Mouse (Mus musculus) liver, embryonic 18 days (tissue): ENCODE data around the gene Gm867. TPM values are rescaled to one million over a fixed set of nuclear protein-coding genes. Genes with fewer than 3 reads are reported as not detected.

Experiments used
- polyA plus RNA-seq: library from polyadenylated mRNA; depleted of rRNA; stranded (reverse); fragments of >200 nt; gene quantifications from 2 replicates; pipeline ENCODE4 v1.2.3, GENCODE M21; 2012; rRNA removed

Gene Gm867
- polyA plus RNA-seq = 13.6 and 15.6 TPM in 2 replicates

GRCm38 (mm10) chr10:75940520-75940919 is at the start of gene Gm867:
TSS of gene Gm867 (minus strand) at chr10:75940672.

GRCm38 (mm10) chr10:75954381-75954811 is 13.9 kb upstream of the Gm867 start, which contains the start of gene Gm5134:
TSS of gene Gm5134 (plus strand) at chr10:75954514.

GRCm38 (mm10) chr10:75942736-75943477 is 2.4 kb upstream of the Gm867 start, which contains the start of gene Vpreb3:
TSS of gene Vpreb3 (plus strand) at chr10:75943057.

GRCm38 (mm10) chr10:75935680-75936541 is 4.6 kb downstream of the Gm867 start, which contains the start of gene Mmp11:
TSS of gene Mmp11 (minus strand) at chr10:75936496.

GRCm38 (mm10) chr10:75932891-75933290 is 7.6 kb downstream of the Gm867 start, which contains the start of gene Chchd10:
TSS of gene Chchd10 (plus strand) at chr10:75933130.

GRCm38 (mm10) chr10:75921026-75921725 is 19.3 kb downstream of the Gm867 start, which contains the start of gene Smarcb1:
TSS of gene Smarcb1 (minus strand) at chr10:75921617.

GRCm38 (mm10) chr10:75893089-75893750 is 47.3 kb downstream of the Gm867 start, which contains the start of gene Derl3:
TSS of gene Derl3 (plus strand) at chr10:75893413.

Other genes with a start within 250 kb of the Gm867 start
- gene Cabin1, start 176.3 kb downstream of the Gm867 start, polyA plus RNA-seq = 9.1 and 10.2 TPM in 2 replicates
- 364 and 391 TPM in 2 replicates for gene Ddt, start 167.3 kb downstream of the Gm867 start, polyA plus RNA-seq
- 0.07 TPM in 1 of 2 replicates, not detected in the other for gene Gm20441, start 159.7 kb downstream of the Gm867 start, polyA plus RNA-seq
- 14.6 and 18.6 TPM in 2 replicates for gene Gstt3, start 159.3 kb downstream of the Gm867 start, polyA plus RNA-seq
- gene Gstt1, start 142.1 kb downstream of the Gm867 start, polyA plus RNA-seq = 287 and 357 TPM in 2 replicates
- 0.05 TPM in 1 of 2 replicates, not detected in the other for gene Gstt4, start 118.1 kb downstream of the Gm867 start, polyA plus RNA-seq
- gene Gstt2, start 103.2 kb downstream of the Gm867 start, polyA plus RNA-seq = 83.1 and 102 TPM in 2 replicates
- 1,404 and 1,705 TPM in 2 replicates for gene Mif, start 80.4 kb downstream of the Gm867 start, polyA plus RNA-seq
- 0.78 and 1.6 TPM in 2 replicates for gene Derl3, start 47.3 kb downstream of the Gm867 start, polyA plus RNA-seq
- 16.7 and 17.9 TPM in 2 replicates for gene Smarcb1, start 19.1 kb downstream of the Gm867 start, polyA plus RNA-seq
- 218 and 226 TPM in 2 replicates for gene Chchd10, start 7.5 kb downstream of the Gm867 start, polyA plus RNA-seq
- 1.7 and 2.3 TPM in 2 replicates for gene Mmp11, start 4.2 kb downstream of the Gm867 start, polyA plus RNA-seq
- gene Vpreb3, start 2.4 kb upstream of the Gm867 start, polyA plus RNA-seq = 24.5 and 38.1 TPM in 2 replicates
- gene Gm5134, start 13.8 kb upstream of the Gm867 start, polyA plus RNA-seq = 0.23 and 0.24 TPM in 2 replicates
- gene Zfp280b, start 92.0 kb upstream of the Gm867 start, polyA plus RNA-seq = 5.5 and 5.6 TPM in 2 replicates
- 0.01 TPM in 1 of 2 replicates, not detected in the other for gene Slc5a4b, start 170.3 kb upstream of the Gm867 start, polyA plus RNA-seq
- 0.01 and 0.04 TPM in 2 replicates for gene Slc5a4a, start 206.8 kb upstream of the Gm867 start, polyA plus RNA-seq